Mouse (Mus musculus) testis, postnatal 10 days (tissue): ENCODE results near the gene Scn8a.

Experiments
- DNase-seq: peaks from one replicate; pipeline ENCODE4 v3.0.0; 2021; ENCODE audit warnings: low spot score

Gene Scn8a

DNA sequence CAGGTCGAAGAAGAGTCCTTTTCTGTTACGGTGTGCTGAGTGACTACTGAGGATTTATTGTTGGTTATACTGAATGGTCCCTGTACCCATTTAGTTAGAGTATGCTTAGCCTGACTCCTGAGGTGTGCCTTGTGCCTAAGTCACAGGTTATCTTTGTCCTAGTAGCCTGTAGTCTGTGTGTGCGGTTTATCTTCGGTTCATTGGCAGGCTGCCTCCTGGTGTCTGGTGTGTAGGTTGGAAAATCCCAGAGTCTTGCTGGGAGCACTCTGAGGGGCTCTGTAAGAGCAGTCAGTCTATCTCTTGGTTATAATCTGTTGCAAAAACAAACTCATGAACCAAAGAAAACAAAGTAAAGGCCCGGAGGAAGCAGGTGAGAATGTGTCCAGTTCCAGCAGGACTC lies 11.7 kb downstream of the Scn8a start:
- no peak for DNase-seq

DNA sequence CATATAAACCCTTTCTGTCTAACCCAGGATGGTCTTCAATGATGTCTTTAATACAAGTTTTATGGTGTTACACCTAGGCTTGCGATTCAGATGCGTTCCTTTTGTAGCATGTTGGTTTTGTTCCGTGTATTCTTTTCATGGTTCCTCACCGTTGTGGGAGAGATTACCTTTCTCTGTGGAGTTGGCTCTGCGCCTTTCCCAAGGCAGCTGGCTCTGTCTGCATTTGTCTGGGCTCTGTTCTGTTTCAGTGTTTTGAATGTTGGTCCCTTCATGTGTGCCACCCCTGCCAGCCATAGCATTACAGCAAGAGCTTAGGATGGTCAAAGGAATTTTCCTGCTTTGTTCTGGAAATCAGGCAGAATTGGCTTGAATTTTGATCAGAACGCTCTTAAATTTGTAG lies 14.8 kb downstream of the Scn8a start:
- no peak for DNase-seq

DNA sequence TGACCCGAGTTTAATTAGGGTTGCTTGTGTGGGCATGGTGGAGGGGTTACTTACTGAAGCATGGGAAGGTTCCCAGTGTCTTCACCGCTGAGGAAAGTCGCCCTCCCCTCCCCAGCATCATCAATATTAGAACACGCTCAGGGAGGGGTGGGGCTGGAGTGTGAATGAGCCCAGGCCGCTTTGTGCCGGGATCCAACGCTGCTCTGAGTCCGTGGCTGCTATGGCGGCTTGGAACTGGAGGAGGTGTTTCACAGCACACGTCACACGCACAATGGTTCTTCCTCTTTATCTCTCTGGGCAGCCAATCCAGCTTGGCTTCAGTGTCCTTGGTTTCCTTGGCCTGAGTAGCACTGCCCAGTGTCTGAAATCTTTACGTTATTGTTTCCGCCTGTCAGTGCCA lies 22.3 kb downstream of the Scn8a start:
- DNase-seq: no peak

DNA sequence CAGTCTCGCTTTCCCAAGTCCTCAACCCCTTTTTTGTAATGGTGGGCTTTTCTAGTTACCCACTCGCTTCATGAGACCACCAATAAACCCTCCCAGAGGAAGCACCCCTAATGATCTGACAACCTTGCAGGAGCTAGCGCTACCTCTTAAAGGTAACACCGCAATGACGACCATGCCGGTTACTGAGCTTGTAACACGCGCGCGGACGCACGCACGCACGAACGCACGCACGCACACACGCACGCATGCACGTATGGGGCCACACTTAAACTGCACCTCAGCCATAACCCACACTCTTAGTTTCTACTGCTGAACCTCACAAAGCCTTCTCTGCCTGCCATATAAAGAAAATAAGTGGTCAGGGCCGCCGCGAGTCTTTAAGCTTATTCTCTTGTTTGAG lies 26.8 kb downstream of the Scn8a start:
- DNase-seq: no peak

DNA sequence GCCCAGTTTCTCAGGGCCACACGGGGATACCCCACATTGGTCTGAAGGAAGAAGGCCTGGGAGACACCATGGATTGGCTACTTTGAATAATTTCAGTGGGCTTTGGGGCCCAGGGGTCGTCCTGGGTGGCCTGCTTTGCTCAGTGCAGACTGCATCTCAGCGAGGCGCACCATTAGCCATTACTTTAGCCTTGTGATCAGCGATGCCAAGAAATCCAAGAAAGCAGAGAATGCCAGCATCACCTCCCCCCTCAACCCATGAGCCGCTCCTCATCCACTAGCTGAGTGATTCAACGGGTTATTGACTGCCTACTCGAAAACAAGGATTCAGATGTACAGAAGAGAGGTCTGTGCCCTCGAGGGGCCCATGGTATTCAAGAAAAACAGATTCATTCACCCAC lies 34.2 kb downstream of the Scn8a start:
- no peak for DNase-seq

DNA sequence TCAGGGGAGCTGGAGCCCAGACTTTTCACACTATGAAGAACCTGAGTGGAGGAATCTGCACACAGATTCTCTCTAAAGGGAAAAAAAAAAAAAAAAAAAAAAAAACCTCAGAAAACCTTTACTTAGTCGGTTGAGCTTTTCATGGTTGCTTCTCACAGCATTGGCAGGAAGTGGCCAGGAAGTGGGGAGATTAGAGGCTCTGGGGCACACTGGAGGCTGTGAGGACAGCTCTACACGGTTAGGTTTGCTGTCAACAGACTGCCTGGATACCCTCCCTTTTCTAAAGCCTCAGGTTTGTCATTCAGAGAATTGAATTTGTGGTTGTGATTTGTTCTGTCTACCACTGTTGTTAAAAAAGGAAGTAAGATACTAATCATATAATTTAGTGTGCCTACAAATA lies 35.3 kb downstream of the Scn8a start:
- no peak for DNase-seq

DNA sequence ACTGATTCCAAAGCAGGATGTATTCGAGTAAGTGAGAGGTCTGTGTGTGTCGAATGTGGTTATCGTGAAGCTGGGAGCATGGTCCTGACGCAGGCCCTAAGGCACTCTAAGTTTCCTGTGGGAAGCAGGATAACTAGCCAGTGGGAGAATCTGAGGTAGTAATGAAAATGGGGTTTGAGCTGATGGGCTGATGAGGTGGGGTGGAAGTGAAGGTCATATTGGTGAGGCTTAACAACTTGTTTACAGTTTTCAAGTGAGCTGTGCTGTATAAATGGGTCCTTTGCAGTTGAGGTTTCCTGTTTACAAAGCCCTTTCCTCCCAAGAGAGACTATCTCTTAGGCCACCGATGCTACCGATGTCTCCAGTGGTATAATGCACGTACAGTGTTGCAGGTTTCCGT lies 36.1 kb downstream of the Scn8a start:
- no peak for DNase-seq

DNA sequence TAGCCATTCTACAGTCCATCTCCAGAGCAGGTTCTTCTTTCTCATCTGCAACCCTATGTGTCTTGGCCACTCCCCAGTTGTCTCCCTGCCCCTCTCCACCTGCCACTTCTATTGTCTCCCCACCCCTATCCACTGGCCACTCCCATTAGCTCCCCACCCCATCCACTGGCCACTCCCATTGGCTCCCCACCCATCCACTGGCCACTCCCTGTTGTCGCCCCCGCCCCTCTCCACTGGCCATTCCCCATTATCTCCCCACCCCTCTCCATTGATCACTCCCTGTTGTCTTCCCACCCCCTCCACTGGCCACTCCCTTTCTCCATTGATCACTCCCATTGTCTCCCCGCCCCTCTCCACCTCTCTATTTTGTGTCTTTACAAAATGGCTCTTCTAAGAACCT lies 39.2 kb downstream of the Scn8a start:
- no peak for DNase-seq

DNA sequence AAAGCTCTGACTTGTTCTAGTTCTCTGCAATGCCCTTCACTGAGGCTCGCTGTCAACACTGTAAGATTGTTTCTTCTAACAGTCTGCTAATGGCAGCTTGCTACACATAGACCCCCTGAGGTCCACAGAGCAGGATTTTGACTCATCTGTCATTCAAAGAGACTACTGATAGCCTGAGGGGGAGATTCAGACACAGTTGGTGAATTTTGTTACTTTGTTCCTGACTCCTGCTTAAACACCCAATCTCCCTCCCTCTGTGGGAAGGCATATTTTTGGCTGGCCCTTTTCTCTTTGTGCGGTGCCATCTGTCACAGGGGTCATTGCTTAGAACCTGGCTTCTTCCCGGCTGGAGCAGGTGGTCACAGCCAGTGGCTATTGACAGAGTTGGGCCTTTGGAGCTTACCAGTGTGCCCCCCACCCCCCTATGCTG lies 40.1 kb downstream of the Scn8a start:
- no peak for DNase-seq

DNA sequence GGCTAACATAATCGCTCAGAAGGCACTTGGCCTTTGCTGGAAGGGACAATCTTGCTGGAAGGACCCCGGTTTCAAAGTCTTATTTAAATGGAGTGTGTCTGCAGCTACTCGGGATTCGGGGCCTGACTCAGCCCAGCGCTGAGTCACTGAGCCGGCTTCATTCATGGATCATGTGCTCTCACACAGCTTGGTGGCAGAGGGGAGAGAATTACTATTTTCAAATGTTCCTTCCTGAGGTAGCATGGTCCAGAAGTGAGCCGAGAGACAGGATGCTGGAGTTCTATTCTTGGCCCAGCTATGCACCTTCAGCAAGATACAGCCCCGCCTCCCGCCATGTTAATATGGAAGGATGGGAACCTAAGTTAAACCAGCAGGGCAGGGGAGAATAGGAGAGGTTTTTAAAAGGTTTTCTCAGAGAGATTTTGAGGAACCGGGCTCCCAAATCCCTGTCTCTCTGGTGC lies 40.8 kb downstream of the Scn8a start:
- DNase-seq: no peak

DNA sequence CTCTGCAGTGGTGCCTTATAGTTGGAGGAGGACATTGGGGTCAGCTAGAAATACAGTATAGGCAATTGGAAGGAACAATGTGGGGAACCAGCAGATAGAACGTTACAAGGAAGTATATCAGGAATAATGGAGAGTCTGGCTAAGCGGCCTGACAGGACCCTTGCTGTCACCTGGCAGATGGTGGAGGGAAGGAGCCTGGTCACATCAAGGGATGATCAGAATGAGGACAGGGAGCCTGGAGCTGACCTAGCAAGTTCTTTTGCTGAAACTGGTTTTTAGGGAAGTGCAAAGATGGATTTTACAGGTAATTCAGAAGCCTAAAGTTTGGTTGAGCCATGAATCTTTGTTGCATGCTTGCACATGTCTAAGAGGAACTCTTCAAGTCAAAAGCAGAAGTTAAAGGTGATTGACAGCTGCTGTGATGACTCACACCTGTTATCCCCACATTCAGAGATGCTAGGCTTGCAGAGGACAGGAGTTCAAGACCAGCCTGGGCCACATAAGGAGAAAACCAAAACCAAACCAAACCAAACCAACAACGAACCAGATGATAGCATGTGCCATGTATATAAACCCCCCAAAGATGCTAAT lies 43.1 kb downstream of the Scn8a start:
- DNase-seq: no peak

DNA sequence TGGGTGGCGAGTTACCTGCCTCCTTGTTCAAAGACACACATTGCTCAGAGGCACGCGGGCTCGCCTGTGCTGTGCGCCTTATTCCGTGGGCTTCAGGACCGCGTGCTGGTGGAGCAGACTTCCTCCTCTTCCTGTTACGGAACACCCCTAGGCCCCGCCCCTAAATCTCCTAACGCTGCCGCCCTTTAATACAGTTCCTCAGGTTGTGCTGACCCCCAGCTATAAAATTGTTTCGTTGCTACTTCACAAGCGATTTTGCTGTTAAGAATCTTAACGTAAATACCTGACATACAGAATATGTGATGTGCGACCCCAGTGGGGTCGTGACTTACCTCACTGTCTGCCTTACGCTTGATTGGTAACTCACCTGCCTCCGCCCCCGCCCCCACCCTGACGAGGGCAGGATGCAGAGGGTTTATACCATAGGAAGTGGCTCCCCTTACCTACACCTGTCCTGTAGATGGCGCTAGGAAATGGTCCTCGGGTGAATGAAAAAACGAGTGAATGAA lies 45.1 kb downstream of the Scn8a start:
- no peak for DNase-seq

DNA sequence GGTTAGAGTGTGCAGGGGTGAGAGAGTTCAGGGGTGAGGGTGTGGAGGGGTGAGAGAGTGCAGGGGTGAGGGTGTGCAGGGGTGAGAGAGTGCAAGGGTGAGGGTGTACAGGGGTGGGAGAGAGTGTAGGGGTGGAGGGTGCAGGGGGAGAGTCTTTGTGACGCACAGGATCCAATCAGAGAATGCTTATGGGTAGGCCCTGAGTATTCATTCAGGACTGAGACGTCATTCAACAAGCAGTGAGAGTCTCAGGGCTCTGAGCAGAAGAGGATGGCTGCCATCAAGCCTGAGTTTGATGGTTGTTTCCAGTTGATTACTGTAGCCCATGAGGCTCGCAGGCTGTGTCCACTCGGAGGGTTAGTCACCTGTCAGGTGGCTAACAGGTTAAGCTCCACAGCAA lies 48.4 kb downstream of the Scn8a start:
- DNase-seq: no peak

DNA sequence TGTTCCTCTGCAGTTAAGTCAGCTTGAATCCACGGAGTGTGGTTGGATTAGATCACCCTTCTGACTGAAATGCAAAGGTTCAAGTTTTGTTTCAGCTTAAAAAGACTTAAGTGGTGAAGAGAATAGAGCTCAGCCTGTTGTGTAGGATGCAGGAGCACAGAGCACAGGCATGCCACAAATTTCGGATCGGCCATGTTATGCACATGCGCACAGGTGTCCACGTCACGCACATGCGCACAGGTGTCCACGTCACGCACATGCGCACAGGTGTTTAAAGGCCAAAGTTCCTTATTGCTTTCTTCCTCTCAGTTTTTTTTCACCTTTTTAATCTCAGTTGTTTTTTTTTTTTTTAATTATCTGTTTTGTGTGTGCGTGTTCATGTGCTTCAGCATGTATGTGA lies 52.6 kb downstream of the Scn8a start:
- DNase-seq: no peak

DNA sequence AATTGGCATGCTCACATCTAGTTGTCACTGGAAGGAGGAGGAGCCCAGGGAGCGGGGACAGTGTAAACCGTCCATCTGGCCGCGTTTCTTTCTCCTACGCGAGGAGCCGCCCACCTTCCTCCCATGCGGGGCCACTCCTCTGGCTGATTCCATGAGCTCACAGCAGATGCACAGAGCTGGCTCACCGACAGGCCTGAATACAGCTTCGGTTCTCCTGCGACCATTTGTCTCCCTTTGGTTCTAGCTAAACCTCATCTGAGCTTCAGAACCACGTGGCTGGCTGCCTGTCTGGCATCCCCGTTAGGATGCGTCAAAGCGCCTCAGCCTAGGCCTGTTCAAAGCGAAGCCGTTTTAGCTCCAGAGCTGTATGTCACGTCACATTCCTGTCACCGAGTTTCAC lies 53.8 kb downstream of the Scn8a start:
- DNase-seq: peak; percentile 65

DNA sequence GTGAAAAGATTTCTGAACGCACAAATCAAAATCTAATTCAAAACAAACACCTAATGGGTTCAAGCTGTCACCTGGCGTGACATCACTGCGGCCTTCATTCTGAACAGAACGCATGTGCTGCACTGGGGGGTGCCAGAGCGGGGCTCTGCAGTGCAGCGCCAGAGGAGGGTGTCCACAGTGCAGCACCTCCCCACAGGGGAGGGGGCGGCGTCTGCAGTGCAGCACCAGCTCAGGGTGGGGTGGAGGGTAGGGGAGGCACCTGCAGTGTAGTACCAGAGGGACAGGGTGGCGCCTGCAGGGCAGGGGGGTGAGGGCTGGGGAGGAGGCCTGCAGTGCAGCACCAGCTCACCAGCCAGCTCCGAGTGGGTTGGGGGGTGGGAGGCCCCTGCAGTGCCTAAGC lies 55.3 kb downstream of the Scn8a start:
- no peak for DNase-seq

DNA sequence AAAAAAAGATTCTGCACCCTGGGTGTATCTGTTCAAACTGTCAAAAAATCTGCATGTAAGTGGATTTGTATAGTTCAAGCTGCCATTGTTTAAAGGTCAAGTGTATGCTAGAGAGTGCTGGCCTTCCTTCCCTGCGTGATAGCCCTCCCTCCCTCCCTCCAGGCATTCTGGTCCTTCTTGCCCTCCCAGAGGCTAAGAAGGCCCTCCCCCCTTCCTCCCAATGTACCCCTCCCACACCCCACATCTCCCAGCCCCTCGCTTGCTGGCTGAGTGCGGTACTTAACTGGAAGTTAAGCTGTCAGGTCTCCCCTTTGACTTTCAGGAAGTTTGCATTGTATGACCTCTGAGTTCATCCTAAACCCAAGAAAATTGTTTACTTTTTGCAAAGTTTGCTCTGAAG lies 60.8 kb downstream of the Scn8a start:
- DNase-seq: no peak

DNA sequence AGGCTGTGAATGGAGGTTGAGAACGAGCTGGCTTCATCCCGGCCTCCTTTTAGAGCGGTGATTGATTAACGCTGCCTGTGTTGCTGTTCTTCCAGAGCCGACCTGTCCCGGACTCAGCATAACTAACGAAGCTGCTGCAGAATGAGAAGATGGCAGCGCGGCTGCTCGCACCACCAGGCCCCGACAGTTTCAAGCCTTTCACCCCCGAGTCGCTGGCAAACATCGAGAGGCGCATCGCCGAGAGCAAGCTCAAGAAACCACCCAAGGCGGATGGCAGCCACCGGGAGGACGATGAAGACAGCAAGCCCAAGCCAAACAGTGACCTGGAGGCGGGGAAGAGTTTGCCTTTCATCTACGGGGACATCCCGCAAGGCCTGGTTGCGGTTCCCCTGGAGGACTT lies 66.5 kb downstream of the Scn8a start:
- DNase-seq: no peak

DNA sequence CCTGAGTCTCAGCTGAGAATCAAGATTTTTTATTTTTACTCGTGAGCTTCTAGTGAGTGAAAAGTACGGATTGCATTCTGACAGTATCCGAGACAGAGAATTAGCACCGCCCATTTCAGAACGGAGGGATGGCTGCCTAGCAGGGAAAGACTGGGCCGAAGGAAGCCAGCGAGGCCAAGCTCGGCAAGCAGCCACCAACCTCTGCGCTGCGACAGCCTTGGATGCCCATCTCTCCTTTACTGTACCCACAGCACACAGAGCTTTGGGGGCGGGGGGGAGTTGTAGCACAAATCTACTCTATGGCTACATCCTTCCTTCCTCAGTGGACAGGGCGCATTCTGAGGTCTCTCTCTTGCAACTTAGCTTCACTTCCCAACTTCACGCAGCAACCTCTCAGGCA lies 78.7 kb downstream of the Scn8a start:
- no peak for DNase-seq

DNA sequence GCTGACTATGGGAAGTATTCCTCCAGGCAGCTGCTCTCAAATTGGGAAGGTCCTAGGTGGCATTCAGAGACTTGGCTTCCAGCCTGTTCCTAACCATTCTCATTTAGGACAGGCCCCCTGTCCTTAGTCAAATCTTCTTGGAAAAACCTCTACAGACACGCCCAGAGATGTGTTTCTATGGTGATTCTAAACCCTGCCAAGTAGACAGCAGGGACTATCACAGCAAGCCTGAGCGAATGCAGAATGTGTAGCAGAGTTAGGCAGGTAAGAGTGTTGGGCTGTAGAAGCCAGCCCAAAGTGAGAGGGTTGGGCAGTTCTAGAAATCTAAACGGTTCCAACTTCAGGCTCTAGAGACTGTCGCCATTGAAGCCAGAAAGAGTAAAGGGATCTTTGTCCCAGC lies 79.5 kb downstream of the Scn8a start:
- no peak for DNase-seq

DNA sequence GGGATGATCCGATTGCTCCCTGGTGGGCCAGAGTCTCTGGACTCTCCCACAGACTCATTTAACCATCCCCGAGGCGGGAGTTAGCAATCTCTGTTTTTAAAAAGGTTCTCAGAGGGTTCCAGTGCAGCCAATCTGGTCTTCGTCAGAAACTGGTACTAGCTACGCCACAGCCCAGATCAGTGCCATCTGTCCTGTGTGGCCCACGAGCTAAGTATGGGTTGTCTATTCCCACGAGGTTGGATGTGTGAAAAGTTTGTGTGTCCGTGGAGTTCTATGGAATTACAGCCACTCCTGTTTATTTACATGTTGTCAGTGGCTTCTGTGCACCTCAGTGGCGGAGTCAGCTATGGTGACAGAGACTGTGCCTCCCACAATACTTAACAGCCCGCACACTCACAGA lies 81.8 kb downstream of the Scn8a start:
- DNase-seq: no peak

DNA sequence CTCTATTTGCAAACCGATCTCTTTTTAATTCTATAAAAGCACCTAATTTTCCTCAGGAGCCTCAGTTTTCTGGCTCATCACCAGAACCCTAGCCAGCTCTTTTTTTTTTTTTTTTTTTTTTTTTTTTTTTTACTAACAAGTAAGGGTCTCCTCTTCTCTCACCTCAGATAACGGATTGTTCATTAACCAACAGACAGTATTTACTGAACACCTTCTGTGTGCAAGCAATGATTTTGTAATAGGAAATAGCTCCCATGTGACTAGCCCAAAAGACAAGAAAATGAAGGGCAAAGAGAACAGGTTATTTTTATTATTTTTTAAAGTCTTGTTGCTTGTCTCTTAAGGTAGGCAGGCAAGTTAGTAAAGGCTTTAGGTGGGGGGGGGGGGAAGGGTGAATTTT lies 82.6 kb downstream of the Scn8a start:
- no peak for DNase-seq

DNA sequence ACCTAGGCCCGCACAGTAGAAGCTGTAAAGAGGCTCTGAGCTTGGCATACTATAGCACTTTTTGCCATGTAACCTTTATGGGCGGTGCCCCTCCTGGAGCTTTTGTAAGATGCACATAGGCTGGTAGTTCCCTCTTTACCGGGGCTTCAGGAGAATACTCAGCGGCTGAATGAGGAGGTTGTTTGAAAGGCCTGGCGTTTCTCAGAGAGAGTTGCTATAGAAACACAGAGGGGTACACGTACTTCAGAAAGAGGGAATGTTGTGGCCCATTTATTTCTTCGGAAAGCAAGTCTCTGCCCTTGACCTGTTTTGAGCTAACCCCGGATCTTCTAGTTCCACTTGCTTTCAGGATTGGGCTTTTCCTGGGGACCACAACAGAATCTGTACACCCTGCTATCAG lies 83.2 kb downstream of the Scn8a start:
- no peak for DNase-seq

DNA sequence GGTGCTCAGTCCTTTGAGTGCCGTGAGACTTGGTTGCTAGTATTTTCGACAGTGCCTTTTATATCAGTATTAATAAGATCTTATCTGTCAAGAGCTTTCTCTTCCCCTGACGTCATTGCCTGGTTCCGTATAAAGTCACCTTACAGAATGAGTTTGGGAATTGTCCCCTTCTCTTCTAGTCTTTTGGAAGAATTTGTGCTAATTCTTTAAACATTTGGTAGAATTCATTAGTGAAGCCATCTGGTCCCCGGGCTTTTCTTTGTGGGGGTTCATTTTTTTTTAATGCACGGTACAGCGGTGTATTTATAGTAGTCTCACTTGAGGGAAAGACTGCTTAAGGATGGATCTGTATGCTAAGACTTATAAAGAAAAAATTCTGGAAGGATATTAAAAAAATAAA lies 84.3 kb downstream of the Scn8a start:
- no peak for DNase-seq

DNA sequence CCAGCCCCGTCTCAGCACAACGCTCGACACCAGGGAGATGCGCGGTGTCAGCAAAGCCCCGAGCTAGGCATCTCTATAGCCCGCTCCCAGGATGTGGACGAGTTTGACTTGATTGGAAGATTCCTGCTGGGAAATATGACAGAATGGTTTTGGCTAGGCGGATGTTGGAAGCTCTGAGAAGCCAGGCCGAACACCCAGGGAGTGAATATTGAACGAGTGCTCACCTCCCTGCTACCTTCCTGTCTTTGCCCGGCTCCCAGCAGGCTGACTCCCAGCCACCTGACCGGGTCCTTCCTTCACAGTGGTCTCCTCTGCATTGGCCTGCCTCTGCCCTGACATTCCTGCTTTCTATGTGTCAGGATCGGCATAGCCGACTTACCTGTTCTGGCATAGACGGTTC lies 85.1 kb downstream of the Scn8a start:
- DNase-seq: no peak
